Mouse (Mus musculus): Measurements from ENCODE around the gene Stra6. TPM values are rescaled to one million over a fixed set of nuclear protein-coding genes. Genes with fewer than 3 reads are reported as not detected.
A peak's percentile ranks its signal among the peaks of the same experiment; 100 is the strongest.

Stra6 gene
- total and polyA plus RNA-seq, 3 experiments = 0.11 TPM; not detected in 2

DNA sequence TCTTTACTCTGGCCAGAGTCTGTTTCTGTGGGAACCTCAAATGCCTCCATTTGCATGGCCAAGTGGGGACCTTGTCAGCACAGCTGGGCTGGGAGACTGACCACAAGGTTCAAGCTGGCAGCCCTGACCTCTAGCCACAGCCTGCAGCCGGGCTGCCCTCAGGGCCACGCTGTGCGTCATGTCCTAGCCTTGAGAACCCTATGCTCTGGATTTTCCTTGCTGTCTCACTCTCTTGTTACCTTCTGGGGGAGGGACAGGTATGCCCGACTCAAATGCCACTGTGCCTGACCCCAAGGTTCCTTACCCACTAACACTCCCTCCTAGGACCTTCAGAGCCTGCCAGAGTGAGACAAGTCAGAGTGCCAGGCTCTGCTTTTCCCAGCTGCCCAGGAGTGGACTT lies 26.6 kb upstream of the Stra6 start:
- peaks cover 33% of the 10 kb centered on the region for H3K27me3 ChIP-seq (ENCODE audit: insufficient read depth, low read length)
- no peak overlapping the region for H3K4me3 ChIP-seq (ENCODE audit: low read depth, low read length)
- no peaks in the 10 kb centered on the region for H3K9me3 ChIP-seq (replicated peaks)
- no peaks in the 10 kb centered on the region for H3K36me3 ChIP-seq (replicated peaks)
- ATAC-seq (ENCODE audit: extremely low read depth, insufficient number of reproducible peaks, low FRiP score, poor library complexity, severe bottlenecking) (no peak), DNase-seq (ENCODE audit: low spot score) (no peak)
- no peaks in the 10 kb centered on the region for H3K4me1 ChIP-seq (ENCODE audit: insufficient read depth, low read depth, low read length)
- TF ChIP-seq TAL1 (conservative IDR thresholded peaks at IDR 0.05; ENCODE audit: low read depth, low read length) (no peak), CTCF (IDR thresholded peaks at IDR 0.05; ENCODE audit: low read depth, low read length) (no peak), GATA1 (IDR thresholded peaks at IDR 0.05; ENCODE audit: borderline replicate concordance, low read length) (no peak)

- Histone ChIP-seq H3K4me3 (ENCODE audit: low read depth, low read length) (no peak overlapping the region), H3K4me1 (ENCODE audit: insufficient read depth, low read depth, low read length) (no peaks in the 10 kb centered on the region), H3K36me3 (replicated peaks) (no peaks in the 10 kb centered on the region), H3K9me3 (replicated peaks) (no peaks in the 10 kb centered on the region), H3K27me3 (ENCODE audit: insufficient read depth, low read length) (peaks cover 31% of the 10 kb centered on the region)
- ATAC-seq (ENCODE audit: extremely low read depth, insufficient number of reproducible peaks, low FRiP score, poor library complexity, severe bottlenecking) (no peak), DNase-seq (ENCODE audit: low spot score) (peak; percentile 32)
- TF ChIP-seq TAL1 (conservative IDR thresholded peaks at IDR 0.05; ENCODE audit: low read depth, low read length) (no peak), CTCF (IDR thresholded peaks at IDR 0.05; ENCODE audit: low read depth, low read length) (peak; percentile 54), GATA1 (IDR thresholded peaks at IDR 0.05; ENCODE audit: borderline replicate concordance, low read length) (no peak)
Observed at GRCm38 (mm10) chr9:58038500-58039168, 25.0 kb upstream of the Stra6 start.

DNA sequence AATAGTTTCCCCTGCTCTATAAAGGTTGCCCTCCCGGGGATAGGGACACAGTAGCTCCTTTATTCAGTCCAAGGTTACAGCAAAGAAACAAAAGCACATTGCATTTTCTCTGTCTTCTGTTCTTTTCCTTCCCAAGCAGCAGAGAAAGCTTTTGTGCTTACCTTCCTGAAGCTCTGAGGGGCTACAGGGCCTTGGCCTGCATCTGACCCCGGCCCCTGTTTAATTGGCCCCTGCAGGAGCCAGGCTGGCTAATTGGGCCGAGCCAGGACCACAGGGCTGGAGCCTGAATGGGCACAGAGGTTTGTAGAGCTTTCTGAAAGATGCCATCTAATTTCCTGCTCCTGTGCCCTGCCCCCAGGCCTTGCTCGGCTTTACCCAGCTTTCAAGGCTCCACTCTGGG lies 22.6 kb upstream of the Stra6 start:
- TF ChIP-seq CTCF (IDR thresholded peaks at IDR 0.05; ENCODE audit: low read depth, low read length) = no peak
- TF ChIP-seq GATA2 (IDR thresholded peaks at IDR 0.05; ENCODE audit: borderline replicate concordance, low read depth, low read length) = no peak
- no peak for TF ChIP-seq TAL1 (conservative IDR thresholded peaks at IDR 0.05; ENCODE audit: low read depth, low read length)
- no peak for TF ChIP-seq POLR2AphosphoS5 (IDR thresholded peaks at IDR 0.05; ENCODE audit: insufficient replicate concordance, low read depth, low read length)
- TF ChIP-seq GATA1 (IDR thresholded peaks at IDR 0.05; ENCODE audit: borderline replicate concordance, low read length) = no peak
- no peak for ATAC-seq (ENCODE audit: extremely low read depth, insufficient number of reproducible peaks, low FRiP score, poor library complexity, severe bottlenecking)

DNA sequence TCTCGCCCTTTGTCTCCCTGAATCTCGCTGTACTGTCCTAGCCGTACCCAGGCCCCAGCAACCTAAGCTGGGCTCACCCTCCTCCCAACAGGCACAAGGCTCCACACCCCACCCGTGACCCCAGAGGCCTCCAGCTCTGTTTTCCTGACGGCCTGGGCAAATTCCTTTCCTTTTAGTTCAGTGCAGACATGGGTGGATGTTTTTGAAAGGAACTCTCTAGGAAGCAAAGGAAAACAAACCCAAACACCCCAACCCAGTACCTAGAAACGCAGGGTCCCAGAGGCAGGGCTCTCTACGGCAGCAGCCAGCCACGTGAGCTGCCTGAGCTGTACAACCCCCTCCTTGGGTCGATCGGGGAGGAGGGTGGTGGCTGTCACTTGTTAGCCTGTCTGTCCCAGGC lies 21.2 kb upstream of the Stra6 start:
- no peak for ATAC-seq (ENCODE audit: extremely low read depth, insufficient number of reproducible peaks, low FRiP score, poor library complexity, severe bottlenecking)
- Histone ChIP-seq H3K4me1 (ENCODE audit: insufficient read depth, low read depth, low read length) (no peaks in the 10 kb centered on the region), H3K4me3 (ENCODE audit: low read depth, low read length) (no peak overlapping the region), H3K36me3 (replicated peaks) (no peaks in the 10 kb centered on the region), H3K9me3 (replicated peaks) (no peaks in the 10 kb centered on the region), H3K27me3 (ENCODE audit: insufficient read depth, low read length) (peaks cover 39% of the 10 kb centered on the region)
- TF ChIP-seq CTCF (IDR thresholded peaks at IDR 0.05; ENCODE audit: low read depth, low read length) (no peak), POLR2AphosphoS5 (IDR thresholded peaks at IDR 0.05; ENCODE audit: insufficient replicate concordance, low read depth, low read length) (no peak), TAL1 (conservative IDR thresholded peaks at IDR 0.05; ENCODE audit: low read depth, low read length) (no peak), GATA2 (IDR thresholded peaks at IDR 0.05; ENCODE audit: borderline replicate concordance, low read depth, low read length) (no peak), GATA1 (IDR thresholded peaks at IDR 0.05; ENCODE audit: borderline replicate concordance, low read length) (no peak)
- DNase-seq (ENCODE audit: low spot score) = no peak

More for the DNA sequence above, 22.6 kb upstream of the Stra6 start:
- Histone ChIP-seq H3K36me3 (replicated peaks) (no peaks in the 10 kb centered on the region), H3K9me3 (replicated peaks) (no peaks in the 10 kb centered on the region), H3K4me3 (ENCODE audit: low read depth, low read length) (no peak overlapping the region), H3K4me1 (ENCODE audit: insufficient read depth, low read depth, low read length) (no peaks in the 10 kb centered on the region), H3K27me3 (ENCODE audit: insufficient read depth, low read length) (peaks cover 41% of the 10 kb centered on the region)
- DNase-seq (ENCODE audit: low spot score) = no peak

DNA sequence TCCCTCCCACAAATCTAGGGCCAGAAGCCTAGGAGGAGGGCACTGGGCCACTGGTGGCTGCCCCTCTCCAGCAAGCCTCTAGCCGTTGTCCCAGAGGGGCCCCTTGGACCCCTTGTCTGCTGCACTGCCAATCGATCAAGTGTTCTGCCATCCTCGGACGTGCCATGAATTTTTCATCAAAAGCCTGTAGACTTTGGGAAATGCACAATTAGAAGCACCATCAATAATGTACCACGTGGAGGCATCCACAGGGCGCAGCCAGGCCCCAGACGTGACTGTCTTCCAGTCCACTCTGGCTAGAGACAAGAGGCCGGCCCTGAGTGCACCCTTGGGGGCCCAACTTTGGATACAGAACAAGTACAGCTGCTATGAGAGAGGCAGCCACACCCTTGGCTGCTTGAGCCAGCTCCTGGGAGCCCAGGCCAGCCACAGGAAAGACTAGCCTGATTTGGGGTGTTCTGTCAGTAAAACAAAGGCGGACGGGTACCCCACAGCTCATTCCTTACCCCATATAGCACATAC lies 20.0 kb upstream of the Stra6 start:
- Histone ChIP-seq H3K36me3 (replicated peaks) (no peaks in the 10 kb centered on the region), H3K4me1 (ENCODE audit: insufficient read depth, low read depth, low read length) (no peaks in the 10 kb centered on the region), H3K27me3 (ENCODE audit: insufficient read depth, low read length) (peaks cover 30% of the 10 kb centered on the region), H3K9me3 (replicated peaks) (no peaks in the 10 kb centered on the region), H3K4me3 (ENCODE audit: low read depth, low read length) (no peak overlapping the region)
- TF ChIP-seq GATA1 (IDR thresholded peaks at IDR 0.05; ENCODE audit: borderline replicate concordance, low read length) (no peak), CTCF (IDR thresholded peaks at IDR 0.05; ENCODE audit: low read depth, low read length) (no peak), TAL1 (conservative IDR thresholded peaks at IDR 0.05; ENCODE audit: low read depth, low read length) (no peak), POLR2AphosphoS5 (IDR thresholded peaks at IDR 0.05; ENCODE audit: insufficient replicate concordance, low read depth, low read length) (no peak)
- DNase-seq (ENCODE audit: low spot score) (no peak), ATAC-seq (ENCODE audit: extremely low read depth, insufficient number of reproducible peaks, low FRiP score, poor library complexity, severe bottlenecking) (no peak)

DNA sequence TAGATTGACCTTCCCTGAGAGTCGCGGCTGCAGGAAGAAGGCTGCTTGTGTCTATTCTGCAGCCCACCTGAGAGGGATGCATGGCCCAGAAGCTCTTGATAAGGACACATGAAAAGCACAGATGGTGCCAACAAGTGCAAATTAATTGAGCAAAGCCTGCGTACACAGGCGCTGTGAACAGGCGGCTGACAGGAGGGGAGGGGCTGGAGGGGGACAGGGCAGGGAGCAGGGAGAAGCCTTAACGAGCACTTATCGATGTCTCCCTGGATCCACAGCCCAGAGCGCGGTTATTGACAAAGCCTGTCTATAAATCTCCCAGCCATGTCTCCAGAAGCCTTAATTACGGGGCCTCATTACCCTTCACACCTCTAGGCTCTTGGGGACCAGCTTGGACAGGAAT lies 18.8 kb upstream of the Stra6 start:
- no peak overlapping the region for H3K4me3 ChIP-seq (ENCODE audit: low read depth, low read length)
- H3K27me3 ChIP-seq (ENCODE audit: insufficient read depth, low read length) = peaks cover 29% of the 10 kb centered on the region
- TF ChIP-seq CTCF (IDR thresholded peaks at IDR 0.05; ENCODE audit: low read depth, low read length) (no peak), GATA1 (IDR thresholded peaks at IDR 0.05; ENCODE audit: borderline replicate concordance, low read length) (no peak), GATA2 (IDR thresholded peaks at IDR 0.05; ENCODE audit: borderline replicate concordance, low read depth, low read length) (no peak), TAL1 (conservative IDR thresholded peaks at IDR 0.05; ENCODE audit: low read depth, low read length) (no peak), POLR2AphosphoS5 (IDR thresholded peaks at IDR 0.05; ENCODE audit: insufficient replicate concordance, low read depth, low read length) (no peak)
- no peak for ATAC-seq (ENCODE audit: extremely low read depth, insufficient number of reproducible peaks, low FRiP score, poor library complexity, severe bottlenecking)
- H3K36me3 ChIP-seq (replicated peaks) = no peaks in the 10 kb centered on the region
- no peak for DNase-seq (ENCODE audit: low spot score)
- H3K4me1 ChIP-seq (ENCODE audit: insufficient read depth, low read depth, low read length) = no peaks in the 10 kb centered on the region
- H3K9me3 ChIP-seq (replicated peaks) = no peaks in the 10 kb centered on the region

Data from G1E (cell line).